Mouse (Mus musculus): ENCODE data around the gene Uckl1.

Gene Uckl1

DNA sequence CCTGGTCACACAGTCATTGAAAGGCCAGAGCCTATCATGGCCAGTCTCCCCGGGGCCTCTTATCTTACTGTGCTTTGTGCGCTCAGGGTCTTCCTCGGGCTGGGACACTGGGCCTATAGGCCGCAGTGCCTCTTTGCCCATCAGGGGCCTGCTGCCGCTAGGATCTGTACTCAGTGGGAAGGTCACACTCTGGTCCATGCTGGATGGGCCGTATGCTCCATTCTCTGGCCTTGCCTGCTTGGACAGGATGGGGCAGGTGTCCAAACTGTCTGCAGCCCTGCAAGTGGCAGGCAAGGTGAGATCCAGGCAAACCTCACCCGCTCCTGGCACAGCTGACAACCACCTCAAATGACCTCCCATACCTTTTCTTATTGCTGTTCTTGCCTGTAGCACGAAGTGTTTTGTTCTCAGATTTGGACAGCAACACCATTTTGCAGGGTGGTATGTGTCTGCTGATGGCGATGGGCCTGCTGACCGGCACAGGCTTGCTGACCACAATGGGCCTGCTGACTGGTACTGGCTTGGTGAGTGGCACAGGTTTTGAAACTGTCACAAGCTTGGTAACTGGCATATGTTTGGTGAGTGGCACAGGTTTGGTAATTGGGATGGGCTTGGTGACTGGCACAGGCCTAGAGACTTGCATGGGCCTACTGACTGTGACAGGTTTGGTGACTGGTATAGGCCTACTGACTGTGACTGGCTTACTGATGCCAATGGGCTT is 4.5 kb upstream of the Uckl1 start:
- no peak for DNase-seq

DNA sequence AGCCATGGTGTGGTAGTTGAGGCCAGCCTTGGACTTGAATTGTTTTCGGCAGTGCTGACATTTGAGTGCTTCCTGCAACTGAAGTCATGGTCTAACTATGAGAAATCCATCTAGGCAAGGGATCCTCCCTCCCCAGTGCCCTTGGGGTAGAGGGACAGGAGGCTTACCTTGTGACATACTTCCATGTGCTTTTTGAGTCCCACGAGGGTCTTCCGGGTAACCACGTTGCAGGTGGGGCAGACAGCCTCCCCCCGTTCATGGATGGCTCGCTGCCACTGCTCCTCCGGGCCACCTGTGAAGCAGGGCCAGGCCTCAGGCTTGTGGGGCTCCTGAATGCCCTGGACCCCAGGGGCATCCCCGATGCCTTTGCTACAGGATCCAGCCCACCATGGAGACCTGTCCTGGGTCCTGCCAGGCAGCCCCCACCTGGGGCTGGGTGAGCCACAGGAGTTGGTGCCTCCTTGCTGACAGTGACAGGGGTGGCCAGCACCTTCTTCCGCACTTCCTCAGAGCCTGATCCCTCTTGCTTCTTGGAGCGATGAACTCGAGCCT is 3.6 kb upstream of the Uckl1 start:
- no peak for DNase-seq

DNA sequence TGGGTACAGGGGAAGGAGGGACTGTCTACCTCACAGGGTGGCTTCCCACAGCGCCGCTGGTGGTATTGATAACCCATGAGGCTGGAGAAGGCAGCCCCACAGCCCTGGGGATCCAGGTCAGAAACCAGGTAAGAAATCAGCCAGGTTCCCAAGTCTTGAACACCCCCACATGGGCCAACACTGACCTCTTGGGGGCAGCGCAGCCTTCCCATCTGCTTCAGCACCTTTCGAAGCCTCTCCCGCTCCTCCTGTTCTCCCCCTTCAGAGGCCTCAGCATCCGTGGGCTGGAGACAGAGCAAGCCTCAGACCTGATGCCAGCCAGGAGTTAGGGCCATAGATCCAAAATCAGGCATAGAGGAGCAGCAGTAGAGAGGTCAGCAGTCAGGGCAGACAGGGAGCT is 3.1 kb upstream of the Uckl1 start:
- no peak for DNase-seq

DNA sequence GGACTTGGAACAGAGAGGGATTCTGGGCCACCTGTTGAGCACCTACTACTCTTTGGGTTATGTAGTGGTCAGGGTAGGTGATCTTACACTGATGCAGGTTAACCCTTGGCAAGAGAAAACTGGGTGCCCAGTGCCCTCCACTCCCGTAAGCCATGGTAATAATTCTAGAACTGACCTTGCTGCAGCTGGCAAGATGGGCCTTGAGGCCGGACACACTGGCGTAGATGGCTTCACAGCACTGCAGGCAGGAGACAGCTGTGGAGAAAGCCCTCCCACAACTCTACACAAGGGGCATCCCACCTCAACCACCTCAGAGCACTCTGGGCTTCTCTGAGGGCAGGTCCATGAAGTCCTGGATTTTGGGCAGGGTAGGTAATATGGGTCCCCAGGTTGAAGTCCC is 1.4 kb upstream of the Uckl1 start:
- no peak for DNase-seq

DNA sequence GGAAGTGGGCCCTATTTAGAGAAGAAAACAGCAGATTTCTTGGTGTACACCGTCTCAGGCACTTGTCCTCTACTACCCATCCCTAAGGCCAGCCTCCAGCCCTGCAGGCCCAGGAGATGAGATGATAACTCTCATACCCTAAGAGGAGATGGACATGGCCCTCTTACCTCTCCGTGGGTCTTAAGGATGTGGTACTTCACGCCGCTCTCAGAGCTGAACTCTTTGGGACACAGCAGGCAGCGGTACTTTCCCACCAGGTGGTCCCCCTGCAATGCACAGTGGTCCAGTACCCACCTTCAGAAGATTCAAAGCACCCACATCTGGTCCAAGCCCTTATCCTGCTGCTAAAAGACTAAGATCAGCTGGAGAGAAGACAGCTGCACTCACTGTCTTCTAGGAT is 814 bp upstream of the Uckl1 start:
- DNase-seq = no peak

DNA sequence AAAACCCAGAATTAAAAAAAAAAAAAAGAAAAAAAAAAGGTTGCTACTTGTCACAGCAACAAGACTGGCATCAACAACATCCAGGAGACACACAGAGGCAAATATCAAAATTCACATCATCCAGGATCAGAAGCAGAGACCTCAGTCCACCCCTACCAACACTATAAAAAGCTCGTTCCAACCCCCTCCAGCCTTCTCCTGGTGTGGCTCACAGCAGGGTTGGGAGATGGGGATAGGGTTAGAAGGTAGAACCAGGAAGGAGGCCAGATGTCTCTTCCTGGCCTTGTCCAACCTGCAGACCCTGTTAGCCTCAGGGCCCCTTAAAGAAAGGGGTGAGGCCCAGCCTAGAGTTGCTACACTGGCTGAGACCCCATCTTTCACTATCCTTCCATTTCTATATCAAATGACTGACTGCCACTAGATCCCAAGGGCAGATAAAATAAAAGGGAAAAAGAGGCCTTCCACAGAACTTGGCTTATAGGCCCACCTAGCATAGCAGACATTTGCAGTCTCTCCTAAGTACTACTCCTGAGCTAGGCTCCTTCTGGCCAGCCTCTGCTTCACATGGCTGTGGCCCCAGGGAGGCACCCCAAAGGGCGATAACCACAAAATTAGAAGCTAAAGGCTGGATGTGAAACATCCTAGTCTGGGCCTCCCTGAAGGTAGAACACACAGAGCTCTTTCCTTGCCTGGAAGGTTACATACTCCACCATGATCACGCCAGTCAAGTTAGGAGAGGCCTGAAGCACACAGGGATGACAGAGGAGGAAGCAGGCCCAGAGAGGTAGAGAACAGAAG is 1.0 kb downstream of the Uckl1 start:
- DNase-seq = no peak

DNA sequence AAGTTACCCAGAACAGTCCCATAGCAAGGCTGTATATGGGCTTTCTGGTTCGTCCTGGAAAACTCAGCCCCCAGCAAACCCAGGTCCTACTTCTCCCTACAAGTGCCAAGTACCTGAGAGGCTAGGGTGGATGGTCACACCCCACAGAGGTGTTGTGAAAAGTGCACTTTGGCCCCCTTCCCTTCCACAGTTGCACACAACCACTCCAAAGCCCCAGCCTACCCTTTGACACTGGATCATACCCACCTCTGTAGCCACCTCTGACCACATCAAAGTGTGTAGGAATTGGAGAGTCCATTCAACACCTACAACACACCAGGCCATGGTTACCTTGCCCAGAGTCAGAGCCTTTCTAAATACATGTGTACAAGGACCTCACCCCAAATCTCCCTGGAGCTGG is 1.8 kb downstream of the Uckl1 start:
- no peak for DNase-seq

DNA sequence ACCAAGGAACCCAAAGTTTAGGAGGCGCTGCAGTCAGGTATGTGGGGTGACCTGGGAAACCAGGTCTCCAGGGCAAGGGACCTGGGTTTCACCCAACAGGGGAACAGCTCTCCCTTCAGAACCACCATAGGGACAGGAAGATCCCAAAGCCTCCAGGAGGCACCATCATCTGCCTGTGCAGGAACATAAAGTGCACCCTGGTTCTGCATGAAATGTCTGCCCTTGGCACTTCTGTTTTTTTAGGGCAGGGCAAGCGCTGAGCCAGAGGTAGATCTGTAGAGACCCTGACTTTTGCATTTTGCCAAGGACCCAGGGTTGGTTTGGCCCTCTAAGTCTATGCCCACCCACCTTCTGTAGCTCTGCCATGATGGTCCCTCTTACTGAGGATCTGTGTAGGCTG is 2.3 kb downstream of the Uckl1 start:
- DNase-seq = no peak

DNA sequence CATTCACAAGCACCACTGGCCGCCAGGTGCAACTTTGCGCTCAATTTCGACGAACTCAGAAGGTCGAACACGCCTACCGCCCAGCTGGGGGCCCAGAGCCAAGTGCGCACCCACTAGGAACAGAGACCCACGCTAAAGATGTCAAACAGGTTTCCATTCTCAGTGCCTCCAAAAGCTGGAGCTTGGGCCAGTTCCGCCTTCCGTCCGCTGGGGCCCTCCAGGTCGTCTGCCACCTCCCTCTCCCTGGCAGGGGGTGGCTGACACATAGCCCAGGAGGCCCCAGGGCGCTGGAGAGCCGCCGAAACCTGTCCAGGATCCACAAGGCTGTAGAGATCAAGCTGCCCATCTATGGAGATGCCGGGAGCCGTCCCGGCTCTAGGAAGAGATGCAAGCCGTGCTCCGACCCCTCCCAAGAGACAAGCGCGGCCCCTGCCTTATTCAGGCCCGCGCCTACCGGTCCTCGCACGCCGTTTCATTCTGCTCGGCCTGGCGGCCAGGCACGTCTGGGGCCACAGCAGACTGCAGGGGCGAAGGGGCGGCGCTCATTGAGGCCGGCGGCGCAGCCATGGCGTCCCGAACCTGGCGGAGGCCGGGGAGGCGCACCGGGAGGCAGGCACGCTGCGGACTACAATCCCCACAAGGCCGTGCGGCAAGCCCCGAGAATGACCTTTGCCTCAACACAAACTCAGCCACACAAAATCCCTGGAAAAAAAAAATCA is 3.1 kb downstream of the Uckl1 start:
- peak; percentile 89 for DNase-seq

DNA sequence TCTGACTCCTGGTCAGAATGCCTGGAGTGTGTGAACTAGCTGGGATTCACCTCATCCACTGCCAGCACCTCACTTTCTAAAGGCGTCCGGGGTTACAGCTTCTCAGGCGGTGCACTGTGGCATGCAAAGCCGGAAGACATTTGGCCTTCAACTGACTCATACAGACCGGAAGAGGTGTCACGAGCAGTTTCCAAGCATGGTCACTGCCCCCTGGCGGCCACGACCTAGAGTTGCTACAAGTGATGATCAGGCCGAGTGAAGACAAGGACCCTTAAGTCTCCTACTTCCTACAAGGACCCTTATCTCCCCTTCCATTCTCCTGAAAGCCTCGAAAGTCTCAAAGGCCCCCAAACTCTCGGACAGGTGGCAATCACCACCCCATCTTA is 3.7 kb downstream of the Uckl1 start:
- DNase-seq = peak; percentile 87

DNA sequence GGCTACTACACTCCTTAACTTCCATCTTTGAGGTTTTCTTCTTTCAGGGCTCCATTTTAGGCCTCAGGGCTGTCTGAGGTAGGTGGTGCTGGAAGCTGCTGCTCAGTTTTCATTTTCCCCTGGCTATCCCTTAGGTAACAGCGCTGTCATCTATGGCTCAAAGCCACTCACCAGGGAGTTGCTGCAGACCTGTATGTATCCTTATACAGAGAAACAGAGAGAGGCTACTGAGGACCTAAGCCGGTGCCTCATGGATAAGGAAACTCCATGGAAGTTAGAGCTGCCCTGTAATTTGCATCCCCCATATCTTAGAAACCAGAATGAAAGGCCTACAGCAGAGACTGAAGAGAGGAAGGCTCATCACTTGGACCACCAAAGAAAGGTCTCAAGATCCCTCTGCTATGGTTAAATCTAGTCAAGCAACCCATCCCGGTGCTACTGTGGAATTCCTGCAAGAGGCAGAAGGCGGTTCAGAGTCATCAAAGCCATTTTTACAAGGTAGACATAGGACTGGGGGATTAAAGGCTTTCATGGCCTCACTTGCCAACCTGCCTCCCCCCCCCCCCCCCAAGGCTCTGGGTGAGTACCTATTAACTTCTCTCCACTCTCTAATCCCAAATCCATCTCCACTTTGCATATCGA is 4.4 kb downstream of the Uckl1 start:
- no peak for DNase-seq

DNA sequence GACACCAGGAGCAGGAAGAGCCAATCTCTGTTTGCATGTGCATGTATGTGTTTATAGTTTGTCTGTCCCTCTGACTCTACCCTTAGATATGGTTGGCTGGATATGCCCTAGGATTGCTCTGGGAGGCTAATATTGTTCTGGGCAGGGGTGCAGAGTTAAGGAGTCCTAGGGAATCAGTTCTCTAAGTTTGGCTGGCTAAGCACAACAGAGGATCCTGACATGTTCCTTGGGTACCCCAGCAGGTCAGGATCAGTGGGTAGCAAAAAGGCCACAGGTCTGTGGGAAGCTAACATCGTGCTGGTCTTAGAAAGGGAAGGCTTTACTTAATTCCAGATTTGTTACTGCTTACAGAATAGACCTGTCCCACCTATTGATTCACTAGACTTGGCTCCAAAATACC is 5.0 kb downstream of the Uckl1 start:
- no peak for DNase-seq

DNA sequence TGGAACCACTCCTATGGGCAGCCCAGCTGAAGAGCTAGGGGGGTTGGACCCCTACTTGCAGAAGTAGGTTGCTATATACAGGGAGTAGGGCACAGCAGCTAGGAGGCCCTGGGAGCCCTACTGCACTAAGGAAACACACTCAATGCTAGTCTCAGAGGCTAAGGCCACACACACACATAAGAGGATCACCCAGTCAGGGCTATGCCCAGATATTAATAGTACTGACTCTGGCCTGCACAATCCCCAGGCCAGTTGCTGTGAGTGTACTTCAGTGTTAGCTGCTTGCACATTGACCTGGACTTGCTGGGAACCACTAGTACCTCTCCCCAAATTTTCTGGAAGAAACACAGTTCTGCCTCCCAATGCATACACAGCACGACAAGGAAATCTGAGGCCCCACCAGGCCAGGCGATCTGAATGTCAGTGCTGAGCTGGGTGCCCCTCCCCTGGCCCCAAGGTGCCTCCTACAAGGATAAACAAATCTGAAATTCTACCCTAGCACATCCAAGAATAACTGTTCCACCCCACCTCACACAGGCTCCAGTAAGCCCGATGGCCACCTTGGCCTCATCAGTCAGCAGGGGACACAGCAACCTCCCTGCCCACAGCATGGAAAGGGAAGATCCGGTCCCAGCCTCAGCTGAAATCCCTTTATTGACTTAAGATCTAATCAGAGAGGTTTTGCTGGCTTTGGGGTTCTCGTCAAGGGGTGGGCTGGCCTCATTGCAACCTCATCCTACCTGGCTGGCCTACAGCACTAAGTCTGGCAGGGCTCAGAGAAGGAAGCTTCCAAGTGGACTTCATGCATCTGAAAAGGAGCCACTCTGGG is 5.7 kb downstream of the Uckl1 start:
- no peak for DNase-seq

DNA sequence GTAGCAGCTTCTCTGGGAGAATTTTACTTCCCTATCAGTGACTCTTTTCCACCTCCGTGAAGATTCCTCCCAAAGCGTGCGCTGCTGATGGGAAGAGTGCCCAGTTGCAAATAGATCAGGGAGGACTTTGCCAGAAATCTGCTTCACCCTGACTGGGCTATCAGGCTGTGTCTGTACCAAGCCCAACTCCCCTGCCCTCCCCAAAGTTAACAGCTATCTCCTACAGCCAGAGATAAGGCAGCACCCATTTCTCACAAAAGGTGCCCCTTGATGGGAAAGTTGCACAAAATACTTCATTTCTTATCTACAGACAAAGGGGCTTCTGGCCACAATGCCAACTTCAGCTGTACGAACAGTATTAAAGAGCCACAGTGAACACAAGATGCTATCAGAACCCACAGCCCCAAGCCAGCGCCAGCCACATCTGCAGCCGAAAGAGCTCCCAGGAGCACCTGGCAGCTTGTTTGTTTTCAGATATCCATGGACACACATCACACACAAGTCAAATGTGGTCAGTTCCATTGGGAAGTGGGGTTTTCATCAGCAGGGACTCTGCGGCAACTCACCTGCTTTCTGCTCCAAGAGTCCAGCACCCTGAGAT is 6.6 kb downstream of the Uckl1 start:
- no peak for DNase-seq

DNA sequence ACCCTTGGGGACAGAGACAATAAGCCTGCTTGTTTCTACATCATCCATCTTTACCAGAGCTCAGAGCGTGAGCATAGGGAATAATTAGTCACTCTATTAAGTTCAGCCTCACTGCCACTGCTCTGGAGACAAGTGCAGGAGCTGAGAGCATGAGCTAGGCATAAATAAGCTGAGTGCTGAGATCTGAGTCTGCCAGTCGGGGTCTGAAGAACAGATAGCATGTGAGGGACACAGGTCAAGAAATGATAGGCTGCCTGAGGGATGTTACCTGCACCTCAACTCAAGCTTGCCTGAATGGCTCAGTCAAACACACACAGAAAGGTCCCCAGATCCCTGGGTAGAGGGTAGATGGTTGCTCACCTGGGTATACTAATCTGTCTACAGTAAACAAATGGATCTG is 7.6 kb downstream of the Uckl1 start:
- DNase-seq = no peak

DNA sequence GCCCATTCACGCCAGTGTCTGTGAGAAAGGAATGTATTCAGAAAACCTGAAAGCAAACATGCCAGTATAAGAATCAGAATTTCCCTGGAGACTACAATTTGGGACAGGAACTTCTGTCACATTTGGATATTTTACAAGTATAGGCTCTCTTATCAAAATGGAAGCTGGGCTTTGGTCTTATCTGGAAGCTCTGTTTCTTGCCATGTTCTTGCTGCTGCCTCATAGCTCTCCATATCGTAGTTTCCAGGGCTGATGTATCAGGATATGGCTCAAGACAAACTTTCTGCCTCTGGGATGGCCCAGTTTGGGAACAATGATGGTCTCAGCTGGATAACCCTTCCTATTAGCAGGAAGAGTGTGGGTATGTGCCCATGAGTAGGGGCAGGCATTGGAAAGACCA is 8.1 kb downstream of the Uckl1 start:
- DNase-seq = no peak

DNA sequence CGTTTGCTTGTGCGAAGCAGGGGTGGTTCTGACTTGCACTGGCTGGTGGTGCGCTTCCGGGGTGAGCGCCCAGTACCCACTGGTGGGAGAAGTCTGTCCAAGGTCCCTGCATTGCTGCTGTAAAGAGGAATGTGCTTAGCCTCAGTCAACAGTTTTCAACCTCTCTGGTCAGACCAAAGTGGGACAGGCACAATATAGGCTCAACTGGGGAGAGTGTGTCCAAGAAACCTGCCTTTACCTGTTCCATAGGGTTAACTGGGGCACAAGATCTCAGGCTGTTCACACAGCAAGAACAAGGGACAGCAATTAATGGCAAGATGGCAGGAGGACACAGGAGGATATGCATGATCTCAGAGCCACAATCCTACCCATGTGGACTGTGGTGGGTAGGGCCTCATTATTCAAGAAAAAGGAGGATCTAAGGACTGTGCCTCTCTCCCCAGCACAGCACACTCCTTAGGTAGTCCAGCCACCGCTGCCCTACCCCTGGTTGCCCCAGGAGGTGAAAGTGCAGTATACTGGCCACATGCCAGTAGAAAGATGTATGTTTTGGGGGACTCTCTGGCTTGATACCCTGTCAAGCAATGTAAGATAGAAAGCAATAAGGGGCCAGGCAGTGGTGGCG is 9.7 kb downstream of the Uckl1 start:
- DNase-seq = no peak

DNA sequence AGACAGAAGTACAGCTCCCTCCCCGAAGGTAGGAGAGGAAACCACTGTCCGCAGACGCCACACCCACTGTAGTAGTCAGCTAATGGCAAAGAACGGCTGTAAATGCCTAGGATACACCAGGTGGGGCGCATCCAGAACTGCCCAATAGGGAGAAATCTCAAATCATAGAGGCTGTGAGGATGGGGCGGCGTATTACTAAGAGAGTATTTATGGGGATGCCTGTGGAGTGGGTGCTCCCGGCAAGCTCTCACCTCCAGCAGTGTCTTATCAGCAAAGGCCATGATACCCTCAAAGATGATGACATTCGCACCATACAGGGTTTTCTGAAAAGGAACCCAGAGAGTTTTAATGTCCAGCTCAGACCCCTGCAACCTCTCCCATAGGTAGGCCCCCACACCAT is 10.7 kb downstream of the Uckl1 start:
- DNase-seq = no peak

DNA sequence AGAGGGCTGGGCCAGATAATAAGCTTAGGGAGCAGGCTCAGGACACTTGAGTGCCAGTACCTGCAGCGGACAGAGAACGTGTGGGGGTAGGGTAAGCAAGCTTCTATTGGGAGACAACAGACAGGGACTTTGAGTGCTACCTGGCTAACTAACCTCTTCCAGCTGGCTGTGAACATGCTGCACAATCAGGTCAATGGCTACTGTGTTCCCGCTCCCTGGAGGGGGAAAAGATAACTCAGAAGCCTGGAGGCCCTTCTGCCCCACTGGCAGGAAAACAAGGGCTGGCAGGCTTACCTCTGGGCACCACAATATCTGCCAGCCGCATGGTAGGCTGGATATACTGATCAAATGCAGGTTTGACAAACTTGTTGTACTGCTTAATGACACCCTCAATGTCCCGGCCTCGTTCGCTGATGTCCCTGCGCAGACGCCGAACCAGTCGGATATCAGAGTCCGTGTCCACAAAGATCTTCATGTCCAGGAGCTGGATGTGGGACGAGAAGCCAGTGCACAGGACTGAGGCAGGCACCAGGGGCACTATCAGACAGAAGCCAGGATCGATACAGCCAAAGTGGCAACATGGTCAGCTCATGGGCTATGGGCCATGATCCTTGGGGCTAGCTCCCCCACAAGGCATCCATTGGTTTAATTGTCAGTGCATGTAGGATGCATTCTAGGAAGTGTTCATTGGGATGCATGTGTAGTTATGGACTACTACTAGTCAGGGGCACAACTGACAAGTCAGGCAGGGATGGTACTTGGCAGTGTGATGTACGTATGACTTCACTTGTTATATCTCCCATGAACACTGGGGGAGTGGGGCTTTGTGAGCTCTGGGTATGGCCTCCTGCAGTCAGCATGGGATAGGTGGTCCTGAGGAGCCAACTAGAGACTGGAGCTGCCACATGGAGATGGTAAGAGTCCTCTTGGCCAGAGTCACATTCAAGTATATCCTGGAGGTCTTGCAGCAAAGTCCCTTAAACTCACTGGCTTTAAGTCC is 11.5 kb downstream of the Uckl1 start:
- no peak for DNase-seq

Measured in thymus, postnatal 14 days (tissue).